Mouse (Mus musculus) ES-CJ7 (cell line): ENCODE measurements at regions not wholly inside any gene's neighbourhood (a gene's known extent, or its start where the extent isn't known, plus 50 kb on each side); places are given as distances from the start of the nearest gene placed in this dataset.

Experiments
- DNase-seq: peaks from one replicate; pipeline ENCODE4 v3.0.0; 2011; ENCODE audit warnings: low read depth, low spot score

DNA sequence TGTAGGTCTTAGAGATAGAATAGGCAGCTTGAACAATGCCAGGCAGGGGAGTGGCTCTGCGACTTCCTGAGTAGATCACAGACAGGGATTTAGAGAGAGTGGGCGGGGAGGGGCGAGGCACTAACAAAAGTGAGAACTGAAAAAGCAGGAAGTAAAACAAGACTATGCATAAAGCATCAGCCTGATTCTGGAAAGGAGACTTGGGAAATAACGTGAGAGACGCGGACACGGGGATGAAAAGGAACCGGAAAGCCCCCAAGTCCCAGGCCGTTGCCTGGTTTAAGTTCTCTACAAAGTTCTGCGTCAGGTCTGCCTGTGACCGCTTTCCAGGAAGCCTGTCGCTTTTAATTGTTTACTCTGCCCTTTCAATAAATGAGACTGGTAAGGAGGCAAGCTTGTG, 86.3 kb downstream of the D16Ertd472e start:
- DNase-seq, result peak; percentile 91

DNA sequence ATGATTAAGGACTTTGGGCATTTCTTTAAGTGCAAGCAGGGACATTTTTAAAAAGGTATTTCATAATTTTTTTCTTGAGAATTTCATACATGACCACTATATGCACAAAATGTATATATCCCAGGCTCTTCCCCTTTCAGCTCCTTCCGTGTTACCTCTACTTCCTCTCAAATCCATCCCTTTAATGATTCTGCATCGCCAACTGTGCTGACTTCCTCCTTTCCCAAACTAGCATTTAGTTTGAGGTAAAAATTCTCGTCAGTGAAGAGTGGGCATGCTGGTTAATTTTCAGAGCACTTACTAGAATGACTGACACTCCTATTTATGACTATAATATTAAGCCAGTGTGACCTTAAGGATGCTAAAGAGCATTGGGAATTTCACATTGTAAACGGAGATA, 86.9 kb downstream of the D16Ertd472e start:
- DNase-seq, result no peak

DNA sequence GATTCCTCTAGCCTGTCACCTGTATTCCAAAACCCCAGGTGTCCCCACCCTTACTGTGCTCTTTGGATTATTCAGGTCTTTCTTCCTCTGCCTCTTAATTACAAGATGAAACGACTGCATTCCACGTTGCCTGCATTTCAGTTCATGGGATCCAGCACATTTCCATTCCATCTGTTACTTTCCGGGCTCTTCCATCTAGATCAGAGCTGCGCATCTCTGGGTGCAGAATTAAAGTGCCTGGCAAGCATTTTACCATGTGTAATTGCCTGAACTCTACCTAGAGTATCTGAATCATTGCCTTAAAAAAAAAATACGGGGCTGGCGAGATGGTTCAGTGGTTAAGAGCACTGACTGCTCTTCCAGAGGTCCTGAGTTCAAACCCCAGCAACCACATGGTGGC, 90.0 kb downstream of the D16Ertd472e start:
- DNase-seq, result no peak

DNA sequence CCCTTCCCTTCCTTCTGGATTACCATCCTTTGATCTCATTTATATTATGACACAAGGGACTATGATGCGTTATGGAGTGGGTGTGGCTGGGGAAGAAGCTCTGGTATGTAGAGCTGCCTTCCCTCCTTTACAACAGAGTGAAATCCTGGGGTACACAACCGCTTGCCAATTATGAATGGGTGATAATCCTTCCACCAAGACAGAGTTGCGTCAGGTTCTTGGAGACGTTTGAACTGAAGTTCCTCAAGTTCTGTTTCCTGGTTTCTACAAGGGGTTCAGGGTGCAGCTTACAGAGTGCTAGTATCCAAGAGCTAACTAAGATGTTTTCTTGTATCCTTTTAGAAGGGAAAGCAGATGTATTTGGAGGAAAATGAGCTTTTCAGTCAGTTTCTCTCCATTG, 92.2 kb downstream of the D16Ertd472e start:
- DNase-seq, result no peak

DNA sequence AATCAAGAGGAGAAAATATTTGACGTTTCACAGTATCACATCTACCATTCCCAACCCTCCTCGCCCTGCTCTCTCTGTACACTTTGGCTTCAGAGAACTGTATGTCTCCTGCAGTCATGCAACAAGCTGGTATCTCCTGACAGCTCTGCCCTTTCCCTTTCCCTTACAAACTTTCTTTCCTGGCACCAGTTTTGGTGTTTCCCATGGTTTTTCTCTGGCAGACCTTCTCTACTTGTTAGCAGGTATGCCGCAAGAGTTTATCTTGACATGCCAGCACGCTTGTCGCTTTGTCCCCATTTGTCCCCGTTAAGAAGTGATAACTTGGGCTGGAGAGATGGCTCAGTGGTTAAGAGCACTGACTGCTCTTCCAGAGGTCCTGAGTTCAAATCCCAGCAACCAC, 94.9 kb downstream of the D16Ertd472e start:
- no peak for DNase-seq

DNA sequence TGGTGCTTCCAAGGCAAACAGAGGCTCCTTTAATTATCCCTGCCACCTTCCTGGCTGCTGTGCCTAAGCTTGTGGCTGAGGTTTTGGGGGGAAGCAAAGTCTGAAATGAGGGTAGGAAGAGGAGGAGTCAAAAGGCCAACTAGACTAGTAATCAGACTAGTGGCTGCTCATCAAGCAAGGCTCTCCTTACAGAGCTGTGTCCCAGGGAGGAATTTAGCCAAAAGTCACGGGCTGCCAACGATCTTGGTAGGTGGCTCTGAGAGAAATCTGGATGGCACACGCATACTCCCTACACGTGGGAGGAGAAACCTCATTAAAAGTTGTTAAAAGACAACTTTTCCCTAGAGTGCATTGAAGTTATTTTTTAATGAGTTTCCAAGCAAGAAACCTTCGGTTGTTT, 95.4 kb downstream of the D16Ertd472e start:
- no peak for DNase-seq

DNA sequence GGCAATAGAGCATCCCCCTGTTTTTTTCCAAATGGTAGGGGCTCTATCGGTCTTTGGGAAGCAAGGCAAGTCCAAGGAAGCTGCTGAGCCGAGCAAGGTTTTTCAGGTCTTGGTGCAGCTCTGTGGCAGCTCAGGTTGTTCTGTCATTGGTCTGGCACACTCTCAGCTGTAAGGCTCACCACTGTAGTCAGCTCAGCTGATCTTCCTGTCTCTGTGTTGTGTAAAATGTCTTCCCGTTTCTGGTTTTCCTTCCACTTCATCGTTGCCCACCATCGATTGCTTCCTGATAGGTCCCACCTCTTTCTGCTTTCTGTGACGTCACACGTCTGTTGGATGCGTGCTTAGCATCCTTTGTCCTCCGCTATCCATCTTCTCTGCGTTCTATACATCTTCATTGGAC, 96.2 kb downstream of the D16Ertd472e start:
- DNase-seq, result no peak

DNA sequence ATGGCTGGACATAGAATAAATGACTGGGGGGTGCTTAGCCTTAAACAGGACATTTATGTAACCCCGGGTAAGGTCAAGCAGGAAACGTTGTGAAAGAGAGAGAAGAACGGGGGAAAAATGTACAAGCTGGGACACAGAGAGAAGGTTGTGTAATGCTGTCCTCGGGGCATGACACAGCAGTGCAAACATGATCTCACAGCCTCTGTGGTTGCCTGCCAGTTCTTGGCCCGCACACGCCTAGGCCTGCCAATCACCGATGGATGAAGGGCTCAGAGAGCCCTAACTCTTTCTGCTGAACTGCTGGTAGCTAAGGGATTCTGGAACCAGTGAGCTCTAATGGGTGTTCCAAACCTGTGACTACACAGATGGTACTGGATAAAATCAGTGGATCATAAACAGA, 96.5 kb upstream of the Btg3 start:
- no peak for DNase-seq

DNA sequence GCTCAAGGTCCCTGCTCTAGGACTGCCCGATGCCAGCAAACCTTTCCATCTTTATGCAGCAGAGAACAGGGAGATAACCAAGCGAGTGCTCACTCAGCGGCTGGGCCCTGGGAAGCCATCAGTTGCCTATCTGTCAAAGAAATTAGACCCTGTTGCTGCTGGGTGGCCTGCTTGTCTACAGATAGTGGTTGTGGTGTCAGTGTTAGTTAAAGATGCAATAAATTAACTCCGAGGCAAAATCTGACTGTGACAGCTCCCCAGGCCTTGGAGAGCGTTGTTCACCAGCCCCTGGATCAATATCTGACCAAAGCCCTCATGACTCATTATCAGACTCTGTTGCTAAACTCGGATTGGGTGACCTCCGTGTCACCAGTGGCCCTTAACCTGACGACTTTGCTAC, 83.0 kb upstream of the Btg3 start:
- no peak for DNase-seq

DNA sequence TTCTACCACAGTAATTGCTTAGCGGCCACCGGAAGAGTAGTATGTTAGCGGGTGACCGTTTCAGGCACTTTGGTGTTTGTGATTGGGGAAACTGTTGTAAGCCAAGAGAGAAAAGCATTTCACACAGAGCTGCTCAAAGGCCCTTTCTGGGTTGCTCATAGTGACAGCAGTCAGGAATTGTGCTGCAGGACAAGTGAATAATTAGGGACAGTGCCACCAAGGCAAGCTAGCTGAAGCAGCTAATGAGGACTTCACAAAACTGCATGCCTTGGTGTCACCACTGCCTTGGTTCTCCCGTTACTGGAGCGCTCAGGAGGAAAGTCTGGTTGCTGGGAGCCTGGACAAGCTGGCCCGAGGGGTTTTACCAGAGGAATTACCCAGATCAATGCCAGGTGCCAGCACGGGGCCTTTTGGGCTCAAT, 80.7 kb upstream of the Btg3 start:
- DNase-seq, result no peak

DNA sequence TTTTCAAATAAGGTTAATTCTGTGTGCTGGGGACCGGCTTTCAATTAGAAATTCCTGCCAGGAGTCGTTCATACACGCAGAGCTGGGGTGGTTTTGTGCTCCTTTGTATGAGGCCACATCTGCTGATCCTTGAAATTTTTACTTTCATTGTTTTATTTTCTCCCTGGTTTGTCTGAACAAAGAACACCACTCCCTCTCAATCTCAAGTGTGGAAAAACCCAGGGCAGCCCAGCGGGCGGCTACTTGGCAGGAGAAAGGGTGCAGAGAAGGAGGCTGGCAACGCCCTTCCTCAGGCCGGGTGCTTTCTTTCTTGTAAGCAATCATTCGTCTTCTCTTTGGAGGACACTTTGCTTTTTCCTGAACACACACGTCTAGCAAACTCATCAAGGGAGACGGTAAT, 79.4 kb upstream of the Btg3 start:
- peak; percentile 87 for DNase-seq

DNA sequence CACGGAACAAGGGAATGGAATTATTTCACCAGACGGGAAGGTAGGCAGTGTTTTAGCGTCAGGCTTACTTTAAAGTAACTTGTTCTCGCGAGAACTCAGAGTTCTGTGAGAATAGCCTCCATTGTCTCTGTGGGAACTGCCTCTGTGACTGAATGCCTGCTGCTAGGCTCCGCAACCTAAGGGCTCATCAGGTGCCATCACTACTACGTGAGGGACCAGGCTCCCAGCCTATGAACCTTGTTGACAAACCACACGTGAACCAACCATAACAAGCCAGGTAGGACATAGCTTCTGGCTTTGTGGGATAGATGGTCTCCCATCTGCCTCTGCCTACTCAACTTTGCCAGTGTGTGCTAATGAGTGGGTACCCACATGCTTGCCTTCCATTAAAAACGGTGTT, 77.5 kb upstream of the Btg3 start:
- DNase-seq, result no peak

DNA sequence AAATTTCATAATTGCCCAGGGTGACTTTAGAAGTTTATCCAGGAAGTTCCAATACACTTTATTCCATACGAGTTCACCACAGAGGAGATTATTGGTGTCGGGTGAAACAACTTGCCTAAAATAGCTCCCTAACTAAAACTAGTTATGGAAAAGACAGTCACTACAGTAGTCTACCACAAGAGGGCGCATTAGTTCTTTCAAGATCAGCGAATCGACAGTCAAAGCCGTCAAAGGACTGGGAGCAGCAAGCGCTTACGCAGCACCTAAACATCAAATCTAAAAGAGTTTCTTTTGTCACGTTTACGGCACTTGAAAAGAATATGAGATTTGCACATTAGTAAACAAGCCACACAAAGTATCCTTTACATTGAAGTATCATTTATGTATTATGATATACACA, 75.3 kb upstream of the Btg3 start:
- peak; percentile 67 for DNase-seq

DNA sequence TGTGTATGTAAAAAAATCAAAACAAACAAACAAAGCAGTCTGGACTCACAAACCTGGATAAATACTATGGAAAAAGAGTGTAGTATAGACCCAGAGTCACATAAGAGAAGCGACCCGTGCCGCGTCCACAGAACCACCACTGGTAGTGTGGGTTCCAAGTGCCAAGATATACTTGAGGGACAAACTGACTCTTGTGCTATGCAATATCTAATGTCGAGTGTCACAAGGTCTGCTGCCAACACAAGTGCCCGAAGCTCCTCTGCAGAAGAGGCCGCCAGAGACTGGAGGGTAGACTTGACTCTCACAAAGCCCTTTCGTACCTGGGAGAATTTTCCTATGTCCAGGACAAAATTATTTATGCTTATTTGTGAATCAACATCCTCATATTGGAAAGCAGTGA, 74.8 kb upstream of the Btg3 start:
- DNase-seq, result no peak

DNA sequence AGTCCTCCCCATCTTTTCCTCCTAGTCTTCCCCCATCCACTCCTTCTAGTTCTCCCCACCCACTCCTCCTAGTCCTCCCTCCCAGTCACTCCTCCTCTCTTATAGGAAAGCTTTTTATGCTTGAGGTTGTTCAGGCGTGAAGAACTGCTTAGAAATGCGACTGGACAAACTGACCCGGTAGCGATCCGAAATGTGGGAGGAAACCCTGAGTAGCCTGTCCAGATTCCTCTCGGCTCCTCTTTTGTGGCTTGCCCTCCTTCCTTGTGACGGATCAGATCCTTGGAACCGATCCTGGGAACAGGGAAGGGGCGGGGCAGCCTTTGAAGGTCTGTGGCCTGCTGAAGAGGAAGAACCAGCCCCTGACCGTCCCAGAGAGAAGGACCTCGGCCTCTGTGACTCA, 74.3 kb upstream of the Btg3 start:
- DNase-seq, result no peak

DNA sequence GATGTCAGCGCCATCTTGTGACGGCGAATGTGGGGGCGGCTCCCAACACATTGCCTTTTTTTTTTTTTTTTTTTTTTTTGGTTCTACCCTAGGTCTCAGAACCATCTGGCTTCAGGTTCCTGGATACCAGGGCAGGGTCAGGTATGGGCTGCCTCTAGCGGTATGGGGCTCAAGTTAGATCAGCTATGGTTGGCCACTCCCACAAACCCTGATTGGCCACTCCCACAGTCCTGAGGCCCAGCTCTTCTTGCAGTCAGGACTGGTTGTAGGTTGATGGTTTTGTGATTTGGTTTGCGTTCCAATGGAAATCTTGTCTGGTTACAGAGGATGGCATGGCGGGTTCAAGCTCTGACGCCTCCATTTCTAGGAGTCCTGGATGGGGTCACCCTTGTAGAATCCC, 72.2 kb upstream of the Btg3 start:
- peak; percentile 38 for DNase-seq

DNA sequence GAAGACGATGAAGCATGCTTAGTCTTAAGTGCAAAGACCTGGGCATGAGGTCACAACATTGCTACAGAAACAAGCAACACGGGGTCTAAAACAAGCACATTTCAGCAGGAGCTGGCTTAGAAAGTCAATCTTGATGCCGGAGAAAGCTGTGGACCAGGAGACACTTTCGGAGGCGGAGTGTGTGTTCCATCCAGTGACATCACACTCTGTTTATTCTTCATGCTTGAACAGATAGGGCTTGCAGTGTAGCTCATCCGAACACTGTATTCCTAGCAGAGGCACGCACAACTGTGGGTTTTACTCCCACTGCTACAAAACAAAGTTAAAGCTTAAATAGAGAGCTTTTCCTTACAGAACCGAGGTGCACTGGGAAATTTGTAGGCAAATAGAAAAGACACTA, 66.3 kb upstream of the Btg3 start:
- no peak for DNase-seq

DNA sequence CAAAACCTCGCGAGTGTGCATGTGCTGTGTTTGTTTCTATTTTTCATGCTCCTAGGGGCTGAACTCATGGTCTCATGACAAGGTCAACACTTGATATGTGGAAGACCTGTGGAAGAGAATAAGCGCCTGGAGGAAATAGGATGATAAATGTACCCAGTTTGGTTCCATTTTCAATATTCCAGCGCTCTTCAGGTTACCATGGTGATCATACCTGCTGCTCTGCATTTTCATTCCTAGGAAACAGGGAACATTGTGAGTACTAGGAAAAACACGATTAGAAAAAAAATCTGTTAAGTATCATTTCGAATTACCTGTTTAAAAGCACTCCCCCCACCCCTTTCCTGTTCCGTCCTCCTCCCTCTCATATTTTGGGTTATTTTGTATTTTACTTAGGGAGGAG, 65.8 kb upstream of the Btg3 start:
- no peak for DNase-seq

DNA sequence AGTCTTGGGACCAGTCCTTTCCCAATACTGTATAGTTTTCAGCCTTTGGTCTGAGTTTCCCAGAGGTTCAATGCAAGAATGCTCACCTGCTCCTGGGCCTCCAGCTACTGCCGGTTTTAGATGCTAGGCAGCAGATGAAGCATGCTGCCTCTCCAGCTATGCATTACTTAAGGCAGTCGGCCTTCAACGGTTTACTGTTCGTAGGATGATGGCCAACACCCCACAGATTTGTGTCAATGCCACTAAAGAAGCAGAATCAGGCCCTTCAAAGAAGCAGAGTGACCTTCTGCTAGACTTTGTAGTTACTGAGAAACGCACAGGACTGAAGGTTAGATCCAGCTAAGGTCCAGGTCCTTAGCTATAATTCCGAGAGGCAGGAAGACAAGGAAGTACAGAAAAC, 65.0 kb upstream of the Btg3 start:
- DNase-seq, result peak; percentile 40

DNA sequence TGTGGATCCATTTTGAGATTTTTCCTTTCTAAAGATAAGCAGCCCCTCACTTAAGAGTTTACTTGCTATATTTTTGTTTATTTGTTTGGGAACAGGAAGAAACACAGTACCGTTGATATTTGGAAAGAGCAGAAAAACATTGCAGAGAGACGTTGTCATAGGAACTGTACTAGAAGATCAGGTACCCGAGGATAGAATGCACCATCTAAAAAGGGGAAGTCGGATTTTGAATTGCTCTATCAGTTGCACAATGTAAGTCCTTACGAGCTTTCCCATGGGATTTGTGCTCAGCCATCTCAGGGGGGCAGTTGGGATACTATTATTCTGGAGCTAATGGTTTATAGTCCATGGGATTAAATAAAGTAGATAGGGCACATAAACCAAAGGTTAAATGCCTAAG, 58.7 kb upstream of the Btg3 start:
- DNase-seq, result no peak

DNA sequence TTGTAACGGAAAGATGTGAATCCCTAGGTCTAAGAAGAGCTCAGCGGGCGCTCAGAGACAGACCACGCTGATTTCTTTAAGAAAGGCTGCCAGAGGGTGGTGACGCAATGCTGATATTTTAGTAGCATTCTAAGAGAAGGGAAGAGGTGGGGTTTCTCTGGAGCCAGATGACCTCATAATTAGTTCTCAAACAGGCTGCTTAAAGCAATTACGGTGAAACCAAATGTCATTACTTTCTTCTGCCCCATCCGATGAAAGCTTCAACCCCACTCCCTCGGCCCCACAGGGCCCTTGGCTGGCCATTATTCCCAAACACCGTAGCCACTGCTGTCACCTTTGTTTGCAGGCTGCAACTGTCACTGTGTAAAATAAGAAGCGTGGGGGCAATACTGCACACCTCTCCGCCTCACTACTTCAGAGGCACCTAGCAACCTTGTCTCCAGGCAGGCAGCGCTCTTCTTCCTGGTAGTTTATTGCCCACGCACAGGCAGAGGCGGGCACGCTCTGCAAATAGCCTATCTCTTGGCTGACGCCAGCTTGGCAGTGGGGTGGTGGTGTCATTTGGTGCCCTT, 50.6 kb upstream of the Btg3 start:
- DNase-seq, result no peak
